Mouse (Mus musculus) brain, embryonic 14.5 days (tissue): ENCODE results near the gene Enoph1.

ENCODE experiments used
- CTCF ChIP-seq: fragments of 200-500 bp; IDR thresholded peaks from 2 replicates; pipeline ENCODE4 v1.5.1; 2012; ENCODE audit warnings: inconsistent platforms, mild to moderate bottlenecking, moderate library complexity, borderline replicate concordance; ENCODE audit not compliant: insufficient read depth, insufficient read length; ENCODE audit errors: extremely low read depth
- POLR2A ChIP-seq: fragments of 200-500 bp; IDR thresholded peaks from 2 replicates; pipeline ENCODE4 v1.6.1; 2012; ENCODE audit warnings: mild to moderate bottlenecking, inconsistent platforms, borderline replicate concordance; ENCODE audit not compliant: poor library complexity, insufficient read depth, insufficient read length, severe bottlenecking; ENCODE audit errors: extremely low read depth

DNA sequence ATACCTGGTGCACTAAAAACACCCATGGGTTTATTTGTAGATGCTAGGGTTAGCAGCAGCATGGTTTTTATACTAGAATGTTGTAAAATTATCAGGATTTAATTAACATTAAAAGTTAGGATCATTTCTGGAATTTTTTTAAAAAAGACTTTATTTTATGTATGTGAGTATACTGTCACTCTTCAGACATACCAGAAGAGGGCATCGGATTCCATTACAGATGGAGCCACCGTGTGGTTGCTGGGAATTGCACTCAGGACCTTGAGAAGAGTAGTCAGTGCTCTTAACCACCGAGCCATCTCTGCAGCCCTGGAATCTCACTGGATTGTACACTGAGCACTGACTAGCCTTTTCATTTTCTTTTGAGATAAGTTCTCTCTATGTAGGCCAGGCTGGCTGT, 10.1 kb downstream of the Enoph1 start:
- TF ChIP-seq CTCF (no peak), POLR2A (no peak)
